Mouse (Mus musculus): ENCODE measurements around the gene Lgals3bp.

The Lgals3bp gene

DNA sequence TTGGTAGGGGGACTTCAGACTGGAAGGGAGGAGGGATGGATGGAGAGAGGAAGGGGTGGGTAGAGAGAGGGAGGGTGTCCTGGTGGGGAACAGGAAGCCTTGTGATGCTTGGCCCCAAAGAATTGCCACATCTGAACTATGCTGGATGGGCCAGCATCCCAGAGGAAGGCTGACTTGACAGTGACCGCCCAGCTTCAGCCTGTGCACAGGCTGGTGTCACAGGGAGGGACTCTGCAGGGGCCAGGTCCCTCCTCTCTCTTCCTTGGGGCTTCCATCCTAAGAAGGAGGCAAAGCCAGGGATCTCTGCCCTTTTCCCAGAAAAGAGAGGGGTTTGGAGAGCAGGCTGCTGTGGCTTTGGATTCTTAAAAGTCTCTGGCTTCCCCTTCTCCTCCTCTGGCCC is 39.4 kb downstream of the Lgals3bp start:
- no peak for DNase-seq (ENCODE audit: low read depth)

DNA sequence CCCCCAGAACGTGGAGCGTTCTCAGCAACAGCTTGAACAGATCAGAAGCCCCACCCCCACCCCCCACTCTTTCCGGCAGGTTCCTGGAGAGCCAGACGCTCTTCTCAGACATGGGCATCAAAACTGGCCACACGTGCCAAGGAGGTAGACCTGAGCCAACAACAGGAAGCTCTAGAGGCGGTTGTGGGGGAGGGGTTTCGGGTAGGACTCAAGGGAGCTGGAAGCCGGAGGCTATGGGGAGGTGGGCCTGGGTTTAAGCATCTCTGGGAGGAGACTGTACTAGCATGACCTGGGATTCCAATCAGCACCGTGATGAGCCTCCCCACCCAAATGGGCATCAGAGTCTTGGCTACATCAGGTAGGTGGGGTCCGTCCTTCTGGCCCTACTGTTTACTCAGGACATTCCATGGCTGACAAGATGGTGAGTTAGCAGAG is 41.0 kb downstream of the Lgals3bp start:
- no peak for DNase-seq (ENCODE audit: low read depth)

DNA sequence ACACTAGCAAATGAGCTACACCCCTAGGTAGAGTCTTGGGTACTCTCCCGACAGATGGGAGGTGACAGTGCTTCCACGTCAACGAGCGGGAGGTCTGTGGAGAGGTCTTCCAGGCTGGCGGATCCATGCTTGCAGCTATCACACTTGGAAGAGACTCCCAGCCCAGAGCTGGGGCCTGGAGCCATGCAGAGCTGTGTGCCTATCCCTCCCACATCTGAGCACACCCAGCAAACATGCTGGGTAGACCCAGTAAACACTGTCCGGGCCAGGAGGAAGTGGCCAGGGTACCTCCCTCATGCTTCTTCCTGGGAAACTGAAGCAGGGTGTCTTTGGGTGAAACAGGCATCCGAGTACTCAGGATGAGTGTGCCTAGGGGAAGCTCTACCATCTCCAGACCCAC is 41.4 kb downstream of the Lgals3bp start:
- DNase-seq (ENCODE audit: low read depth) = no peak

DNA sequence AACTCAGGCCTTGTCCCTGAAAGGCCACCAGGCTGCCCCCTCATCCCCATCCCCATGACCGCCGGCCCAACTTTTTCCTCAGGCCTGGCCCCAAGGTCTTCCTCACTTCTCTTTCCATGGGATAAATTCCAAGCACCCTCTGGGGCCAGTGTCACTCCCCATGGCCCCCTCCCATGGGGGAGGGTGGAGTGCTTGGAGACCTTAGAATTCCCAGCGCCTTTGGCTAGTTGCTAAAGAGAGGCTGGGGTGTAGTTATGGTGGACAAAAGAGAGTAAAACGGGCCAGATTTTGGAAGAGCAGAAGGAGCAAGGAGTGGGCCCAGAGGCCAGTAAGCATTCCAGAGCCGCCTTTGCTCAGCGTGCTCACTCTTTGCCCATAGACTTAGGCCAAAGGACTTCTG is 46.3 kb downstream of the Lgals3bp start, which contains the start of gene Timp2:
Gene Timp2, minus strand, starts transcription at position 101 of the 400 bp plus-strand sequence.
- no peak for DNase-seq (ENCODE audit: low read depth)

DNA sequence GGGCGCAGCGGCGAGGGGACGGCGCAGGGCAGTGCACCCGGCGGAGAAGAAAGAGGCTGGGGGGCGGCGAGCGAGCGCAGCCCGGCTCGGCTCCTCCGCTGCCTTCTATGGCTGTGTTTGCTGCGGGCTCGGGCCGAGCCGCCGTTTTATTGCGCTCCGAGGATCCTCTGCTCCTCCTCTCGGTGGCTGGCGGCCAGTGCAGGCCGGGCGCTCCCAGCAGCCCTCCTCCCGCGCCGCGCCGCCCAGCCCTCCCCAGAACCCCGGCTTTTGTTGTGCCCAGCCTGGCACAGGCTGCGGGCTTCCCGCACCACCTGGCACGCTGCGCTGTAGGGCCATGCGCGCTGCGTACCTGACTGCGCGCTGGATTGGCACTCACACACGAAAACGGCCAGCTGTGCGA is 46.7 kb downstream of the Lgals3bp start:
- DNase-seq (ENCODE audit: low read depth) = no peak

DNA sequence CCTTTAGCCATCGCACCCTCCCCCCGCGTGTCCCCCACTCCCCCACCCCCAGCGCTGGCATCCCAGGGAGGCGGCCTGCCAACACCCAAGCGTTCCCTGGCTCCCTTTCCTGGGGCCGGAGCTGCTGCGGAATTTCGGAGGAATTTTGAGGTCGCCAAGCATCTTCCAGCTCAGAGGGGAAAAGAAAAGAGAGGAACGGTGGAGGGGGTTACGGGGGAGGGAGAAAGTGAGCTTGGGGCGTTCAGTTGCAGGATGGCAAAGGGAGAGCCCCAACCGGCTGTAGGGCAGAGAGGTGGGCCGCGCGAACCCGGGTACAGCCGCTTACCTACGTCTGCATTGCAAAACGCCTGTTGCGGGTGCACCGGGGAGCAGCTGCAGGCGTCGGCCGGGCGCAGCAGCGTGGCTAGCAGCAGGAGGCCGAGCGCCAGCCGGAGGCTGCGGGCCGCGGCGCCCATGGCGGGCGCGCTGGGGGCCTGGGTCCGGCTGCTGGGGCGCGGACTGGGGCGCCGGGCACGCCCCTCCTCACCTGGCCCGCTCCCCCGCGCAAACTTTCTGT is 47.2 kb downstream of the Lgals3bp start:
- no peak for DNase-seq (ENCODE audit: low read depth)

DNA sequence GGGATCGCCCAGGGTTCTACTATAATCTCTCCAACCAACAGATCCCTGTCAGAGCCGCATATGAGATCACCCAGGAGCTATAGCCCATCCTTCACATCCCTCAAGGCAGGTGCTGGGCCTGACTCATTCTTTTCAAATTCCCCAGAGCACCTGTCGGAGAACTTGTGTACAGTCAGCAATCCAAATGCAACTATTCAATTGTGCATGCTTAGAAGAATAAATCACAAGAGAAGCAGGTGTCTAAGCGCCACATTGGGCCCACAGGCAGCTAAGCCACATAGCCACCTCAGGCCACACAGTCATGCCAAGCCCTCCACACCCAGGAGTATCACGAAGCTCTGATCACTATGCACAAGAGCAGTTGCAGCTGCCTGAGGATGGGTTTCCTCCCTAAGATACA is 52.4 kb downstream of the Lgals3bp start:
- DNase-seq (ENCODE audit: low read depth) = no peak

DNA sequence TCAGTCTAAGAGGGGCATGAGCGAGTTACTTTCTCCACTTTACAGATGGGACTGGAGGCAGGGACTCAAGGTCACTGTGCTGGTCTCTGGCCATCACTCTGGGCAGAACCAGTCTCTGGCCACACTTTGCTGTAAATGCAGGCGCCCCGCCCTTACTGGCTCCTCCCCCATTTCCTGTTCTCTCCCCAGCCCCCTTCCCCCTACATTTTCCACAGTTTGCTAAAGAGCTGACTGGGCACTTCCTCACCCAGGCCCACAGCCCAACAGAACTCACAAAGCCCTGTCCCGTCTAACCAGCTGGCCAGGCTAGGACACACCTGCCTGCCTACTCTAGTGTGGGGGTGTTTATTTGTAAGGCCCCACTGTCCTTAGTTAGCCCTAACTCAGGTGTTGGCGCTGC is 53.0 kb downstream of the Lgals3bp start:
- DNase-seq (ENCODE audit: low read depth) = peak; percentile 72

DNA sequence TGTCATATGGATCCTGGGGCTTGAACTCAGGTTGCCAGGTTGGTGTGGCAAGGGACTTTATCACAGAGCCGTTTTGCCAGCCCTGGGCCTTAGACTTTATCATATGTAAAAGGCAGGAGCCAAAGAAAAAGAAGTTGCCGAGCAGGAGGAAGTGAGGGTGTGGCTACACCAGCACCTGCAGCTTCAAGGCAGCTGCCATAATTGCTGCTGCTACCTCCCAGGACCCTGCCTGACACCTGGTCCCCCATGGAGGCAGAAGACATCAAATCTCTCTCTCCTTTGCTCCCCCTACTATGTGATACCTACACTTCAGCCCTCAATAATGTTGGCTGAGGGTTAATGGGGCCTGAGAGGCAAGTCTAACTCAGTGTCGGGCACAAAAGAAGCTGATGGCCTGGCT is 53.5 kb downstream of the Lgals3bp start:
- DNase-seq (ENCODE audit: low read depth) = peak; percentile 8

DNA sequence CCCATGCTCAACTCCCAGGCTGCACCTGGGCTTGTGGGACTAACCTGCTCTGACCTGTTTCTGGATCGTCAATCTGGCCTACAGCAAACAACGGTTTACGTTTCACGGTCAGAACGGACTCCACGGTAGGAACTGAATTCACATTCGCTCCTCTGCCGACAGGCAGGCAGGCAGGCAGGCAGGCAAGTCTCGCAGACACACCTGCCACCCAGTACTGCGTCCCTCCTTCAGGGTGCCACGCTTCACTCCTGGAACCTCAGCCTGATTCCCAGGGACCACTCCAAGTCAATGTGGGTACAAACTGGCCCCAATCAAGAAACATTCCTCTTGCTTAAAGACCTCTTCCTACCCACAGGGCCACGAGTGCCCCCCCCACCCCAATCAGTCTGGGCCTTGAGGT is 54.0 kb downstream of the Lgals3bp start:
- DNase-seq (ENCODE audit: low read depth) = no peak

DNA sequence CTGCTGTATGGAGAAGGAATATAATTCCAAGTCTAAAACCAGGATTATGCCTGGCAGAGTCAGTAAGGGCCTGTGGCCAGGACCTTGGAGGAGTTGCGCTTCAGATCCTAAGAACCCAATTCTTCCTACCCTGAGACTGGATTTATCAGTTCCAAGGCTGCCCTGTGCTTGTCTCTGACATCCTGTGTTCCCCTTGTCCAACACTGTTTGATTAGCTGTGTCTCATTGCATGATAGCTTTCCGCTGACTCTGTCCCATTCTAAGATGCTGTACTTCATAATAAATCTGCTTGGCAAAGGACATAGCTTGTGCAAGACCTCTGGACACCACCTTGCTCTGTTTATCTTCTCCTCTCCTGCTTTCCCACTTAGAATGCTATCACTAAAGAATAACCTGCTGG is 54.5 kb downstream of the Lgals3bp start:
- no peak for DNase-seq (ENCODE audit: low read depth)

DNA sequence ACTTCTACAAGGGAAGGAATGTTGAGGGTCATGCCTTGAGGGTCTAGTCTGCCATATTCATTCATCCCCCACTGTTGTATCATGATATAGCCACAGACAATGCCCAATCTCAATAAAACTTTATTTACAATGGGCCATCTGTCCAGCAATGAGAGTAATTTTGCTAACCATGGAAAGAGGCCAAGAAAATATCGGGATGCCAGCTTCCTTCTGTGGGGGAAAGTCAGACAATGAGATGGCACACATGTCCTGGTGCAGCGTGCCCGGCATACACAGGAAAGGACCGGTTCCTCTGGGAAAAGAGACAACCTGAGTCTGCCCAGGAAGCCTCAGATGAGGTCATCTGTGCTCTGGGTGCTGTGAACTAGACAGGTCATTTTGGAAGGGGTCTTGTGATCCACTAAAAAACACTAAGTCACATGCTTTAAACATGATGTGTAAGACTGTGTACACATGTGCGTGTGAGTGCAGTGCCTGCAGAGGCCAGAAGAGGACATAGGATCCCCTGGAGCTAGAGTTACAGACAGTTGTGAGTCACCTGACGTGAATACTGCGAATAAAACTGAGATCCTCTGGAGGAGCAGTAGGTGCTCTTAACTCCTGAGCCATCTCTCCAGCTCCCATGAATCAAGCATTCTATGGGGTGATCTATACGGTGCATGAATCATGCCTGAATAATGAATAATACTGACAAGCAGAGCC is 55.3 kb downstream of the Lgals3bp start:
- peak; percentile 17 for DNase-seq (ENCODE audit: low read depth)

DNA sequence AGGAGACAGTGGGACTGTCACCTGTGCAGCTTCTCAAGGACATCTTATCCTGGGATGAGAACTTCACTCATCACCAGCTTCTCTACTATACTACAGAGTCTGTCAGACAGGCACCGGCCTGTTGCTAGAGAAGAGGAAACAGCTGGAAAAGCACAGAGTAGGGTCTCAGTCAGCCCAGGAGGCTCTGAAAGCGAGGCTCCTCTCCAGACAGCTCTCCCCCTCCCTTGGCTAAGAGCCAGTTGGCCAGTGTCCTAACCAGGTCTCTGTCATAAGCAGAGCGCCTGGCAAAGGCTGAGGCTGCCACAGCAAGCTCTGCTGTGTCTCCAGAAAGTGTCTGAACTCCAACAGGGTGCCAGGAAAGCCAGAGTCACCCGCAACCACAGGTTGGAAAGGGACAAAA is 56.2 kb downstream of the Lgals3bp start:
- DNase-seq (ENCODE audit: low read depth) = peak; percentile 15

DNA sequence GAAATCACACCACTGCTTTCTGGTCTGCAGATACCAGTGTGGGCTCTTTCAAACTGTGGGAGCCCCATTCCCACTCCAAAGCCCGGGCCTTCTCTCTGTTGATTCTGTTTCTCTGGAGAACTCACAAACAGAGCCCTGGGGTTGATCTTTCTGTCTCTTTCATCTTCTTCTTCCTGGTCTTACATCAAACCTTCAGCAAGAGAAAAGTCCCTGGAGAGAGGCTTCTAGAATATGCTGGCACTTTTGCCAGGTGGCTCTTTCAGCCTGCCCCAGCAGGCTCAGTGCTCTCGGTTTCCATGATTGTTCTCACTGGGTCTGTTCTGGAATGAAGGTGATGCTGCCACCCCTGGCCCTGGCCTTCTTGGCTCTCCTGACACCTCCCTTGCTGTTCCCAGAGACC is 58.3 kb downstream of the Lgals3bp start:
- DNase-seq (ENCODE audit: low read depth) = no peak

Measured in 416B (cell line).